Mouse (Mus musculus) kidney, postnatal 0 days (tissue): Measurements from ENCODE around the gene Tinf2. TPM values are rescaled to one million over a fixed set of nuclear protein-coding genes. Genes with fewer than 3 reads are reported as not detected.
A peak's percentile ranks its signal among the peaks of the same experiment; 100 is the strongest.

Source experiments
- ATAC-seq: fragments of 200-750 bp; cut with Nextera tagmentation; replicated peaks from 2 replicates; pipeline ENCODE4 v1.8.0; 2017; ENCODE audit warnings: low read depth, moderate number of reproducible peaks, moderate TSS enrichment, moderate library complexity; ENCODE audit not compliant: low FRiP score
- DNase-seq: peaks from one replicate; pipeline ENCODE4 v3.0.0-alpha.2; 2016; ENCODE audit warnings: low spot score
- H3K27ac ChIP-seq: fragments of 300-500 bp; sonication (generic); 2 replicates; pipeline ENCODE4 v1.5.1; 2014; ENCODE audit warnings: mild to moderate bottlenecking
- H3K27me3 ChIP-seq: fragments of 300-500 bp; sonication (generic); 2 replicates; pipeline ENCODE4 v1.6.1; 2014; ENCODE audit warnings: low read length, mixed read lengths; ENCODE audit not compliant: insufficient read depth
- H3K36me3 ChIP-seq: fragments of 300-500 bp; sonication (generic); 2 replicates; pipeline ENCODE4 v1.6.1; 2014; ENCODE audit warnings: low read length, mixed read lengths; ENCODE audit not compliant: insufficient read depth
- H3K4me1 ChIP-seq: fragments of 300-500 bp; sonication (generic); replicated peaks from 2 replicates; pipeline ENCODE4 v1.6.1; 2014; ENCODE audit warnings: antibody characterized with exemption, low read length, mixed read lengths; ENCODE audit not compliant: insufficient read depth
- H3K4me2 ChIP-seq: fragments of 300-500 bp; sonication (generic); 2 replicates; pipeline ENCODE4 v1.6.1; 2014; ENCODE audit warnings: mild to moderate bottlenecking, low read length, moderate library complexity, mixed read lengths
- H3K4me3 ChIP-seq: fragments of 300-500 bp; sonication (generic); replicated peaks from 2 replicates; pipeline ENCODE4 v1.5.1; 2014; ENCODE audit warnings: low read depth, low read length
- H3K9ac ChIP-seq: fragments of 300-500 bp; sonication (generic); 2 replicates; pipeline ENCODE4 v1.6.1; 2014; ENCODE audit warnings: low read depth, low read length
- H3K9me3 ChIP-seq: fragments of 300-500 bp; sonication (generic); replicated peaks from 2 replicates; pipeline ENCODE4 v1.6.1; 2016; ENCODE audit warnings: low read length, inconsistent platforms, mixed read lengths
- CTCF ChIP-seq: IDR thresholded peaks from 2 replicates; pipeline ENCODE4 v1.5.1; 2016; ENCODE audit warnings: antibody characterized with exemption, low read depth, mild to moderate bottlenecking, moderate library complexity
- WGBS: fragments of 180-500 bp; shearing (Covaris S2); extraction: QIAGEN DNeasy Blood & Tissue Kit; methylation state at CpG from one replicate; pipeline ENCODE4 v1.1.7; 2014; 5-methylcytosine and 5-hydroxymethylcytosine counted together
- polyA plus RNA-seq: library from polyadenylated mRNA; unstranded; fragments of >200 nt; fragmentation: Nextera tagmentation; extraction: Ambion mirVana; gene quantifications from 2 replicates; pipeline ENCODE4 v1.2.1, GENCODE M21; 2015

Gene Tinf2
- polyA plus RNA-seq, 1 experiment from 2014 or later: 24.6 TPM

- WGBS: 83% methylated on average over 4 of the region's 4 CpGs
Measured at GRCm38 (mm10) chr14:55709509-55709908, 27.9 kb upstream of the Tinf2 start.

GRCm38 (mm10) chr14:55707397-55707796 lies 25.8 kb upstream of the Tinf2 start:
- H3K9me3 ChIP-seq: no peaks in the 10 kb centered on the region

More at GRCm38 (mm10) chr14:55709509-55709908, 27.9 kb upstream of the Tinf2 start:
- no peak for TF ChIP-seq CTCF
- no peak for DNase-seq
- Histone ChIP-seq H3K27ac (no peak overlapping the region), H3K27me3 (0 out of 2 replicates have a peak, but pooled peaks cover 7% of the 10 kb centered on the region), H3K4me2 (no peak overlapping the region), H3K4me3 (no peak overlapping the region), H3K9me3 (no peaks in the 10 kb centered on the region), H3K4me1 (0 out of 2 replicates have a peak, but pooled peaks cover 6% of the 10 kb centered on the region), H3K9ac (no peak overlapping the region), H3K36me3 (no peaks in the 10 kb centered on the region)
- no peak for ATAC-seq

GRCm38 (mm10) chr14:55706051-55706600 lies 24.5 kb upstream of the Tinf2 start:
- H3K4me1 ChIP-seq: no peaks in the 10 kb centered on the region
- no peaks in the 10 kb centered on the region for H3K9me3 ChIP-seq
- ATAC-seq: no peak
- no peaks in the 10 kb centered on the region for H3K27me3 ChIP-seq
- no peaks in the 10 kb centered on the region for H3K36me3 ChIP-seq
- H3K27ac ChIP-seq: no peak overlapping the region
- DNase-seq: no peak
- no peak for TF ChIP-seq CTCF
- no peak overlapping the region for H3K4me2 ChIP-seq
- H3K4me3 ChIP-seq: no peak overlapping the region
- no peak overlapping the region for H3K9ac ChIP-seq
- WGBS: 88% methylated on average over 8 of the region's 8 CpGs

More at GRCm38 (mm10) chr14:55707397-55707796, 25.8 kb upstream of the Tinf2 start:
- no peaks in the 10 kb centered on the region for H3K4me1 ChIP-seq
- no peak overlapping the region for H3K27ac ChIP-seq
- H3K36me3 ChIP-seq: no peaks in the 10 kb centered on the region
- 85% methylated on average over 5 of the region's 5 CpGs for WGBS
- ATAC-seq (no peak), DNase-seq (no peak)
- no peak overlapping the region for H3K4me2 ChIP-seq
- H3K27me3 ChIP-seq: 0 out of 2 replicates have a peak, but pooled peaks cover 5% of the 10 kb centered on the region
- H3K9ac ChIP-seq: no peak overlapping the region
- no peak overlapping the region for H3K4me3 ChIP-seq
- no peak for TF ChIP-seq CTCF

- TF ChIP-seq CTCF: no peak
- Histone ChIP-seq H3K9ac (no peak overlapping the region), H3K4me1 (no peaks in the 10 kb centered on the region; the same call in 1 of the 2 replicates), H3K27ac (no peak overlapping the region), H3K27me3 (no peaks in the 10 kb centered on the region), H3K4me2 (no peak overlapping the region), H3K4me3 (no peak overlapping the region), H3K9me3 (no peaks in the 10 kb centered on the region), H3K36me3 (no peaks in the 10 kb centered on the region)
- no peak for DNase-seq
- ATAC-seq: no peak
- 41% methylated on average over 6 of the region's 6 CpGs for WGBS
Measured at GRCm38 (mm10) chr14:55702761-55703160, 21.1 kb upstream of the Tinf2 start.

DNA sequence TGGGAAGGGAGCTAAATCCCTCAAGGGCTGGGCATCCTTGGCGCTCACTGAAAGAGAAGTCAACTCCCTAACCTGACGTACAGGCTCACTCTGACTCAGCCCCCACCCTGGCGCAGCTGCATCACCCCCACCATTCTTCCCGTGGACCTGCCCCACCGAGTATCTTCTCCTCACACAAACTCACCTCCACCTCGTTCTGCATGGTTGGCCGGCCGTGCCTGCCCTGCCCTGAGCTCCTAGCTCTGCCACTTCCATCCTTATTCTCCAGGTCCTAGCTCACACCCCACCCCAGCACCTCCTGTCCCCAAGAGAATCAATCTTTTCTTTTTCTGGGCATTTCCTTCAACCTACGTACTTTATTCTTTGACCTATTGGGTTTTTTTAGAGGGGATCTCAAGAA lies 19.5 kb upstream of the Tinf2 start:
- Histone ChIP-seq H3K27ac (no peak overlapping the region), H3K4me2 (0 out of 2 replicates have a peak overlapping the region, but pooled peaks have one; percentile 15), H3K9me3 (no peaks in the 10 kb centered on the region), H3K36me3 (no peaks in the 10 kb centered on the region), H3K4me3 (no peak overlapping the region), H3K27me3 (no peaks in the 10 kb centered on the region), H3K4me1 (no peaks in the 10 kb centered on the region; the same call in 1 of the 2 replicates), H3K9ac (no peak overlapping the region)
- peak; percentile 67; the same call in 1 of the 2 replicates for ATAC-seq
- TF ChIP-seq CTCF: no peak
- WGBS: 39% methylated on average over 9 of the region's 9 CpGs
- no peak for DNase-seq

- WGBS: 81% methylated on average over 4 of the region's 4 CpGs
Measured at GRCm38 (mm10) chr14:55697226-55697625, 15.6 kb upstream of the Tinf2 start.

More at GRCm38 (mm10) chr14:55697226-55697625, 15.6 kb upstream of the Tinf2 start:
- no peaks in the 10 kb centered on the region for H3K27me3 ChIP-seq
- no peaks in the 10 kb centered on the region for H3K36me3 ChIP-seq
- H3K4me3 ChIP-seq: no peak overlapping the region
- no peak overlapping the region for H3K9ac ChIP-seq
- ATAC-seq (no peak), DNase-seq (no peak)
- H3K4me2 ChIP-seq: no peak overlapping the region
- no peak for TF ChIP-seq CTCF
- no peak overlapping the region for H3K27ac ChIP-seq
- H3K9me3 ChIP-seq: no peaks in the 10 kb centered on the region
- H3K4me1 ChIP-seq: no peaks in the 10 kb centered on the region; the same call in 1 of the 2 replicates
